Mouse (Mus musculus): ENCODE measurements around the gene Tex29. TPM values are rescaled to one million over a fixed set of nuclear protein-coding genes. Genes with fewer than 3 reads are reported as not detected.
A peak's percentile ranks its signal among the peaks of the same experiment; 100 is the strongest.

Tex29 gene
- total and polyA plus RNA-seq, 2 experiments from 2014 or later: not detected

DNA sequence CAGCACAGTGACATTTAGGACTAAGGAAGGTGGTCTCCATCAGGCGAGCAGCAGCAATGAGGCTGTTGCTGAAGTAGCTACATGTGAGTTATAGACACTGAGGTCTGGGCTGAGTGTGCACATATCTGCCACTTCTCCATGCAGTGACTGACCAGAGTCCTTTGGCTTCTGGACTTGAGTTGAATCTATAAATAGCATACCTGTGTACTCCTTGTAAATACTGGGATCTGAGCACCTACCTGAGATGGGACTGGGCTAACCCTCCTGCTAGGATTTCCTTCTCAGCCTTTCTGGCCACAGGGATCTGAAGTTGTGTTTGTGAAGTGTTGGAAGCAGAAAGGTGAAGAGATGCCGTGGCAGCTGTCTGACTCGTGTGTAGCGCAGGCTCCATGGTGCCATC, 7.1 kb upstream of the Tex29 start:
- Histone ChIP-seq H3K9ac (replicated peaks; ENCODE audit: low read length, poor library complexity, severe bottlenecking) (no peak overlapping the region), H3K36me3 (ENCODE audit: insufficient read depth, low read length) (peaks cover 36% of the 10 kb centered on the region), H3K4me1 (ENCODE audit: insufficient read depth, low read length) (peaks cover 6% of the 10 kb centered on the region), H3K27me3 (ENCODE audit: insufficient read depth, low read length) (no peaks in the 10 kb centered on the region), H3K4me3 (ENCODE audit: low read depth, low read length) (no peak overlapping the region), H3K9me3 (ENCODE audit: low read length) (no peaks in the 10 kb centered on the region), H3K27ac (ENCODE audit: low read depth, low read length) (no peak overlapping the region), H3K4me2 (ENCODE audit: low read depth, low read length, poor library complexity, severe bottlenecking) (no peak overlapping the region)
- WGBS: 95% methylated on average over 4 of the region's 4 CpGs
- no peak for TF ChIP-seq CTCF (IDR thresholded peaks at IDR 0.05)
- no peak for DNase-seq (ENCODE audit: low spot score)
- no peak for ATAC-seq (ENCODE audit: low FRiP score)

DNA sequence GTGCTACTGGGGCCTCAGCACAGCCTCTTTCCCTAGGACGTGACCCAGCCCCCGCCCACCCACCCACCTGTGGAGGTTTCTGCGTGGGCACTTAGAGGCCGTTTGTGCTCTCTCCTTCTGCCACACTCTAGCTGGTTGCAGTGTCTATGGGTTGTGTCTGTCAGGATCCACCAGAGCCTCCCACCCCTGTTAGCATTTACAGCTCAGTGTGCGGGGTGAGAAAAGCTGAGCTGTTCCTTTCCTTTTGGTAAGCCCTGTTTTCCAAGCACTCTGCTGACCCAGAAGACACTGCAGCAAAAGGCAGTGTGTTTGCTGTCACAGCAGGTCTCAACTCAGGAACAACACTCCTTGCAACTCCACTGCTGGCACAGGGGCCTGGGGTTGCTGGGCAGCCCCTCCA, 6.1 kb upstream of the Tex29 start:
- Histone ChIP-seq H3K4me2 (ENCODE audit: low read depth, low read length, poor library complexity, severe bottlenecking) (no peak overlapping the region), H3K27ac (ENCODE audit: low read depth, low read length) (no peak overlapping the region), H3K27me3 (ENCODE audit: insufficient read depth, low read length) (no peaks in the 10 kb centered on the region), H3K36me3 (ENCODE audit: insufficient read depth, low read length) (peaks cover 36% of the 10 kb centered on the region), H3K9ac (replicated peaks; ENCODE audit: low read length, poor library complexity, severe bottlenecking) (no peak overlapping the region), H3K9me3 (ENCODE audit: low read length) (no peaks in the 10 kb centered on the region), H3K4me1 (ENCODE audit: insufficient read depth, low read length) (peaks cover 6% of the 10 kb centered on the region), H3K4me3 (ENCODE audit: low read depth, low read length) (no peak overlapping the region)
- ATAC-seq (ENCODE audit: low FRiP score) (no peak), DNase-seq (ENCODE audit: low spot score) (no peak)
- WGBS: 88% methylated on average over 5 of the region's 5 CpGs
- TF ChIP-seq CTCF (IDR thresholded peaks at IDR 0.05): no peak

DNA sequence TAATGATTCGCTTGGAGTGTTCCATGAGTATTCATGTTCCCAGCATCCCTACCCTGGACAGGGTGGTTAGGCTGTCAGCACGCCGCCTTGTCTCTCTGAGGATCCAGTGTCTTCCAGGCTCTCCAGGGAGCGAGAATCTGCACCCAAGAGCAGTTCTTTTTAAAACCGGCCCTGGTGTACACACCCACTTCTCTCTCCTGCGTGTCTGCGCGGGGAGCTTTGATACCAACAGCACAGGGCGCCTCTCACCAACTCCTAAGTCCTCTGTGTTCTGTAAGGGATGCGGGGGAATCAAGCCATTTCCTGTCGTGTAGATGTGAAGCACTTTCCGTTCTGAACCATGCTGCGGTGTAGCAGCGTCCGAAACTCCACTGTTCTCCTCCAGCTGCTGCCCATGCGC, 5.6 kb upstream of the Tex29 start:
- ATAC-seq (ENCODE audit: low FRiP score) (no peak), DNase-seq (ENCODE audit: low spot score) (no peak)
- Histone ChIP-seq H3K4me1 (ENCODE audit: insufficient read depth, low read length) (peaks cover 6% of the 10 kb centered on the region), H3K36me3 (ENCODE audit: insufficient read depth, low read length) (peaks cover 36% of the 10 kb centered on the region), H3K9ac (replicated peaks; ENCODE audit: low read length, poor library complexity, severe bottlenecking) (no peak overlapping the region), H3K4me2 (ENCODE audit: low read depth, low read length, poor library complexity, severe bottlenecking) (no peak overlapping the region), H3K27ac (ENCODE audit: low read depth, low read length) (no peak overlapping the region), H3K27me3 (ENCODE audit: insufficient read depth, low read length) (no peaks in the 10 kb centered on the region), H3K9me3 (ENCODE audit: low read length) (no peaks in the 10 kb centered on the region), H3K4me3 (ENCODE audit: low read depth, low read length) (no peak overlapping the region)
- WGBS: 94% methylated on average over 16 of the region's 16 CpGs
- no peak for TF ChIP-seq CTCF (IDR thresholded peaks at IDR 0.05)

DNA sequence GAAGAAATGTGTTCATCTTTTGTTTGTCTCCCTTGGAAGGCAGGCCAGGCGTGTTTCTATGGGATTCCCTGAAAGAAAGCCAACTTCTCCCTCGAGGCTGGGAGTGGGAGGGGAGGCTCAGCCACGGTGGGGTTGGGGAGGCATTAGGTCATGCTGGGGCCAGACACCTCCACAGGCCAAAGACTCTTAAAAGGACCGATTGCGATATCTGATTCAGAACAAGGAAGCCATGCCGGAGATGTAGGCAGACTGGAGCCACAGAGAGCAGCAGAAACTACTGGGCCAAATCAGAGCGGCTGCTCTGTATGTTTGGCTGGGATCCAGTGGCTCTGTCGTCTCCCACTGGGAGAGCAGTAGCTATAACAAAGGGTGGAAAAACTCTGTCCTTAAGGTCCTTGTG, 1.3 kb downstream of the Tex29 start:
- no peak for TF ChIP-seq CTCF (IDR thresholded peaks at IDR 0.05)
- ATAC-seq (ENCODE audit: low FRiP score): 0 out of 2 replicates have a peak, but pooled peaks have one; percentile 15

DNA sequence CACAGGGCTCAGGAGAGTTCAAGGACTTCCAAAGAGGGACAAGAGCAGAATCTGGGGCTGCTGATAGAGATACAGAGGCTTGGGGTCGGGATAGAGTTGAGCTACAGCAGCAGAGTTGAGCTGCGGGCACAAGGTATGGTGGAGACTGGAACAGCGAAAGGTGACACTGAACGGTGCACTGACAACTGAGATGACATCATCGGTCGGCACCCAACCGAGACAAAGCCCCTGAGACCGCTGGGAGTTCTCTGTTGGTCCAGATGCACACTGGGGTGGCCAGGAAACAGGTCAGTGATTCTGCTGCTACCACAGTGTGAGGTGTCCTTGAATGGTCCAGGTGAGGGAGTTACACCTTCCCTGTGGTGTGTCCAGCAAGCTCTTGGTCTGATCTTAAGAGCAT, 2.5 kb downstream of the Tex29 start:
- H3K27me3 ChIP-seq (ENCODE audit: insufficient read depth, low read length): no peaks in the 10 kb centered on the region
- no peak overlapping the region for H3K27ac ChIP-seq (ENCODE audit: low read depth, low read length)
- ATAC-seq (ENCODE audit: low FRiP score): no peak
- H3K9ac ChIP-seq (replicated peaks; ENCODE audit: low read length, poor library complexity, severe bottlenecking): no peak overlapping the region
- 0 out of 2 replicates have a peak, but pooled peaks cover 5% of the 10 kb centered on the region for H3K4me1 ChIP-seq (ENCODE audit: insufficient read depth, low read length)
- H3K4me3 ChIP-seq (ENCODE audit: low read depth, low read length): no peak overlapping the region
- 88% methylated on average over 8 of the region's 8 CpGs for WGBS
- no peak for DNase-seq (ENCODE audit: low spot score)
- no peaks in the 10 kb centered on the region for H3K36me3 ChIP-seq (ENCODE audit: insufficient read depth, low read length)
- H3K4me2 ChIP-seq (ENCODE audit: low read depth, low read length, poor library complexity, severe bottlenecking): no peak overlapping the region
- H3K9me3 ChIP-seq (ENCODE audit: low read length): no peaks in the 10 kb centered on the region
- no peak for TF ChIP-seq CTCF (IDR thresholded peaks at IDR 0.05)

More for the DNA sequence above, 1.3 kb downstream of the Tex29 start:
- no peaks in the 10 kb centered on the region for H3K27me3 ChIP-seq (ENCODE audit: insufficient read depth, low read length)
- no peak overlapping the region for H3K4me3 ChIP-seq (ENCODE audit: low read depth, low read length)
- H3K4me1 ChIP-seq (ENCODE audit: insufficient read depth, low read length): 0 out of 2 replicates have a peak, but pooled peaks cover 5% of the 10 kb centered on the region
- no peaks in the 10 kb centered on the region for H3K9me3 ChIP-seq (ENCODE audit: low read length)
- H3K36me3 ChIP-seq (ENCODE audit: insufficient read depth, low read length): no peaks in the 10 kb centered on the region
- WGBS: 17% methylated on average over 8 of the region's 8 CpGs
- no peak overlapping the region for H3K4me2 ChIP-seq (ENCODE audit: low read depth, low read length, poor library complexity, severe bottlenecking)
- DNase-seq (ENCODE audit: low spot score): peak; percentile 75
- no peak overlapping the region for H3K9ac ChIP-seq (replicated peaks; ENCODE audit: low read length, poor library complexity, severe bottlenecking)
- peak overlapping the region; percentile 32 for H3K27ac ChIP-seq (ENCODE audit: low read depth, low read length)

DNA sequence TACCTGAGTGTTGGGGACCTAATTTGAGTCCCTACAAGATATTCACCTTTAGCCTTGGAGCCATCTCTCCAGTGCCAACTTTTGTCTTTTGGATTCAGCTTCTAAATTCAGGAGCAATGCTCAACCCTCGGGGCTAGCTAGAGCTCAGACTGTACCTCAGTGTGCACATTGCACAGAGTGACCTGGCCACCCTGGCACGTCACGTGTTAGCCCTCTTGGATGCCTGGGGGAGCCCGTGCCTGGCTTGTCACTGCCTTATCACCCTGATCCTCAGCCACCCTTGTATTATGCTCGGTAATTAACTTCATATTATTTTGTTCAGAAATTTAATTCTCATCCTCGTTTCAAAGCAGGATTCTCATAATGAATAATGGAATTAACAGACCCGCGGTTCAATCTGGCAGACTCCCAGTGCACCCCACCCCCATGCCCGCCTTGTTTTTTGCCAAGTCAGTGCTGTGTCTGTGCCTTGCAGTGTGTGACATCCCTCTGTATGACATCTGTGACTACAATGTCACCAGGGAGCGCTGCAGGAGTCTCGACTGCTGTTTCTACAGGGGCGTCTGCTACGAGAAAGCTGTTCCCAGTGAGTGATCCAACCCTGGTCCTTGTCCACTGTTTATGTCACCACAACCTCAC, 3.5 kb downstream of the Tex29 start:
- H3K27ac ChIP-seq (ENCODE audit: low read depth, low read length): no peak overlapping the region

More for the DNA sequence above, 3.5 kb downstream of the Tex29 start:
- no peak for TF ChIP-seq CTCF (IDR thresholded peaks at IDR 0.05)
- Histone ChIP-seq H3K4me2 (ENCODE audit: low read depth, low read length, poor library complexity, severe bottlenecking) (no peak overlapping the region), H3K9ac (replicated peaks; ENCODE audit: low read length, poor library complexity, severe bottlenecking) (no peak overlapping the region), H3K4me1 (ENCODE audit: insufficient read depth, low read length) (0 out of 2 replicates have a peak, but pooled peaks cover 5% of the 10 kb centered on the region), H3K9me3 (ENCODE audit: low read length) (no peaks in the 10 kb centered on the region), H3K36me3 (ENCODE audit: insufficient read depth, low read length) (no peaks in the 10 kb centered on the region), H3K4me3 (ENCODE audit: low read depth, low read length) (no peak overlapping the region), H3K27me3 (ENCODE audit: insufficient read depth, low read length) (no peaks in the 10 kb centered on the region)
- no peak for DNase-seq (ENCODE audit: low spot score)
- WGBS: 54% methylated on average over 13 of the region's 13 CpGs
- 0 out of 2 replicates have a peak, but pooled peaks have one; percentile 39 for ATAC-seq (ENCODE audit: low FRiP score)

All from midbrain, postnatal 0 days (tissue).